Comparison of ENCODE assay signal across 23 mouse cellular contexts in the genomic region with DNA sequence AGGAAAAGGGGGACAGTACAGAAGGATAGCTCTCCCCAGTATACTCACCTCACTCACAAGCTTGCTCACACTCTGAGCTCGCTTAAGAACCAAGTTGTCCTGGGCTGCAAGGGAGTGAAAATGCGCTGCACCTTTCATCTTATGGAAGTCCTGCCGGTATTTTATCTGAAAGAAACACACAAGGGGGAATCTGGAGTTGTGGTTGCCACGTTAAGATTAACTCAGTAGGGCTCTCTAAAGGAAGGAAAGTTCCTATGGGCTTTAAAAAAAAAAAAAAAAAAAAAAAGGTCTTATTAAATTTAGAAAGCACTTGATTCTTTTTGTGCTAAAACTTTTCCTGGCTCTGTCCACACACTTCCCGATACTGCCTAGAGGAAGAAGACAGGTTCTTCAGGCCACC. TPM values are rescaled to one million over a fixed set of nuclear protein-coding genes. Genes with fewer than 3 reads are reported as not detected.
DNase-seq lines count a peak whose midpoint lies in the region; ATAC-seq and TF ChIP-seq lines count a peak whose summit lies in the region.
"Had no signal": no experiment of that assay in that cellular context is flagged by ENCODE, and none has a peak within 500 bp of the region (broad histone marks: within the 10 kb centered on the region; RNA-seq: fewer than 3 reads in every experiment).

No protein-coding gene starts in this region.

- H3K9me3 ChIP-seq in heart, embryonic 11.5 days (replicated peaks; ENCODE audit: control insufficient read depth, low read length) = no peaks in the 10 kb centered on the region
- H3K9me3 ChIP-seq in heart, embryonic 15.5 days (replicated peaks) = no peaks in the 10 kb centered on the region
- H3K9me3 ChIP-seq: embryonic facial prominence, embryonic 13.5 days; forebrain, embryonic 12.5 days; G1E; hindbrain, embryonic 12.5 days had no signal

- H3K4me2 ChIP-seq in heart, embryonic 11.5 days = no peak overlapping the region; the same call in 1 of the 2 replicates
- H3K4me2 ChIP-seq in heart, embryonic 15.5 days = peak overlapping the region; percentile 3; the same call in 1 of the 2 replicates
- H3K4me2 ChIP-seq: embryonic facial prominence, embryonic 13.5 days; forebrain, embryonic 12.5 days; hindbrain, embryonic 12.5 days had no signal

- 57% methylated on average over 5 of the region's 5 CpGs for WGBS in heart, embryonic 11.5 days (ENCODE audit: insufficient replicate concordance)
- WGBS in heart, embryonic 15.5 days = 49% methylated on average over 5 of the region's 5 CpGs

- no peaks in the 10 kb centered on the region for H3K27me3 ChIP-seq in heart, embryonic 11.5 days (ENCODE audit: control insufficient read depth, insufficient read depth, low read length)
- no peaks in the 10 kb centered on the region for H3K27me3 ChIP-seq in heart, embryonic 15.5 days
- H3K27me3 ChIP-seq: embryonic facial prominence, embryonic 13.5 days; forebrain, embryonic 12.5 days; hindbrain, embryonic 12.5 days had no signal

- no peaks in the 10 kb centered on the region for H3K36me3 ChIP-seq in heart, embryonic 11.5 days (ENCODE audit: control insufficient read depth, insufficient read depth, low read length)
- H3K36me3 ChIP-seq in heart, embryonic 15.5 days = peaks cover 25% of the 10 kb centered on the region
- H3K36me3 ChIP-seq: embryonic facial prominence, embryonic 13.5 days; forebrain, embryonic 12.5 days; G1E; hindbrain, embryonic 12.5 days had no signal

- intact Hi-C loops in gastrocnemius, adult 2 months (cut with DNase I) = no loop called here
- intact Hi-C loops in gastrocnemius, postnatal 14 days (cut with DNase I; ENCODE audit: low total_unique reads) = no loop called here
- intact Hi-C loops in heart, postnatal 25 days (cut with DNase I) = no loop called here
- intact Hi-C loops in heart, postnatal 10 days (cut with DNase I) = no loop called here

- no peak overlapping the region; the same call in 1 of the 2 replicates for H3K4me3 ChIP-seq in gastrocnemius, adult 2 months
- no peak overlapping the region for H3K4me3 ChIP-seq in heart, embryonic 11.5 days (ENCODE audit: low read depth, low read length)
- H3K4me3 ChIP-seq in heart, embryonic 15.5 days = no peak overlapping the region
- H3K4me3 ChIP-seq: embryonic facial prominence, embryonic 13.5 days; forebrain, embryonic 12.5 days; hindbrain, embryonic 12.5 days had no signal

- no peak overlapping the region for H3K9ac ChIP-seq in heart, embryonic 11.5 days (ENCODE audit: low read depth, low read length)
- H3K9ac ChIP-seq in heart, embryonic 15.5 days = no peak overlapping the region
- H3K9ac ChIP-seq: embryonic facial prominence, embryonic 13.5 days; forebrain, embryonic 12.5 days; hindbrain, embryonic 12.5 days had no signal

- TF ChIP-seq CTCF in gastrocnemius, adult 2 months (IDR thresholded peaks at IDR 0.05) = no peak

- H3K4me1 ChIP-seq in heart, embryonic 11.5 days (ENCODE audit: control insufficient read depth, insufficient read depth, low read length) = no peaks in the 10 kb centered on the region
- peaks cover 17% of the 10 kb centered on the region for H3K4me1 ChIP-seq in heart, embryonic 15.5 days (replicated peaks)
- H3K4me1 ChIP-seq: embryonic facial prominence, embryonic 13.5 days; forebrain, embryonic 12.5 days; hindbrain, embryonic 12.5 days had no signal

- H3K27ac ChIP-seq in gastrocnemius, adult 2 months = peak overlapping the region; percentile 71; the same call in 1 of the 2 replicates
- H3K27ac ChIP-seq in heart, embryonic 11.5 days (ENCODE audit: low read depth, low read length) = peak overlapping the region; percentile 88
- peak overlapping the region; percentile 74 for H3K27ac ChIP-seq in heart, embryonic 15.5 days
- H3K27ac ChIP-seq: embryonic facial prominence, embryonic 13.5 days; forebrain, embryonic 12.5 days; hindbrain, embryonic 12.5 days had no signal

- ATAC-seq in heart, embryonic 11.5 days (replicated peaks; ENCODE audit: insufficient number of reproducible peaks, low FRiP score, low TSS enrichment) = no peak
- no peak for ATAC-seq in heart, embryonic 15.5 days (replicated peaks; ENCODE audit: insufficient number of reproducible peaks, insufficient read depth, low FRiP score, low read depth)
- ATAC-seq: CD4-positive, CD25-positive, alpha-beta regulatory T cell, adult 4 months; forebrain, embryonic 16.5 days; hindbrain, embryonic 16.5 days; inflammation-experienced regulatory T-cells, adult 6 months had no signal

- no peak for DNase-seq in gastrocnemius, adult 2 months
- DNase-seq in gastrocnemius, postnatal 14 days = no peak
- DNase-seq in heart, postnatal 25 days (ENCODE audit: low spot score) = no peak
- no peak for DNase-seq in heart, postnatal 10 days
- DNase-seq in layer of hippocampus, postnatal 10 days (ENCODE audit: low spot score in 2 of 2) = no peak
- DNase-seq: adrenal gland, adult 2 months; adrenal gland, postnatal 25 days; B cell, adult 2 months; cerebellum, adult 18-20 months; cerebellum, adult 9-11 months; cerebellum, postnatal 36 days; gastrocnemius, postnatal 25 days; kidney, adult 8-10 months had no signal

RNA-seq across cellular contexts. Expression of a gene that starts 11.8 kb away (rescaled TPM):
- 100 to 1,000 TPM; 675 to 914 TPM for total RNA-seq in gastrocnemius, adult 2 months (2021)
- total RNA-seq in gastrocnemius, postnatal 14 days (2021) = 100 to 1,000 TPM; 506 to 571 TPM
- 9.2 and 12.6 TPM in 2 replicates for polyA plus RNA-seq in heart, embryonic 11.5 days (2014; fragmentation: Nextera tagmentation; extraction: Ambion mirVana)
- 100 to 1,000 TPM; 314 to 343 TPM for total RNA-seq in heart, postnatal 25 days (2021)
- 37.8 and 43.0 TPM in 2 replicates for polyA plus RNA-seq in heart, embryonic 15.5 days (2015; fragmentation: Nextera tagmentation; extraction: Ambion mirVana)
- 100 to 1,000 TPM; 290 to 325 TPM for total RNA-seq in heart, postnatal 10 days (2021)
- total RNA-seq in layer of hippocampus, postnatal 10 days (2021) = under 1 TPM; 0.18 to 0.30 TPM
- total RNA-seq: adrenal gland, adult 2 months had no signal
- polyA plus RNA-seq: adrenal gland, adult 2 months; inflammation-experienced regulatory T-cells, adult 6 months had no signal

RNA-seq across cellular contexts. Expression of a gene that starts 18.9 kb away (rescaled TPM):
- total RNA-seq in gastrocnemius, adult 2 months (2021) = 1 to 10 TPM; 2.4 to 4.9 TPM
- 1 to 10 TPM; 6.2 to 7.7 TPM for total RNA-seq in gastrocnemius, postnatal 14 days (2021)
- polyA plus RNA-seq in heart, embryonic 11.5 days (2014; fragmentation: Nextera tagmentation; extraction: Ambion mirVana) = 27.3 and 35.4 TPM in 2 replicates
- 10 to 100 TPM; 12.6 to 15.6 TPM for total RNA-seq in heart, postnatal 25 days (2021)
- 25.6 and 28.4 TPM in 2 replicates for polyA plus RNA-seq in heart, embryonic 15.5 days (2015; fragmentation: Nextera tagmentation; extraction: Ambion mirVana)
- 10 to 100 TPM; 20.7 to 23.8 TPM for total RNA-seq in heart, postnatal 10 days (2021)
- total RNA-seq in layer of hippocampus, postnatal 10 days (2021) = 1 to 10 TPM; 7.1 to 8.9 TPM

Comparison
In these comparisons a context has a peak if more than half of its experiments do, and no peak if none do; other contexts are left out.
1. RNA of a gene that starts 11.8 kb away (total RNA-seq): 675 to 914 TPM in gastrocnemius, adult 2 months, 506 to 571 TPM in gastrocnemius, postnatal 14 days, 314 to 343 TPM in heart, postnatal 25 days and 290 to 325 TPM in heart, postnatal 10 days; 0.18 to 0.30 TPM in layer of hippocampus, postnatal 10 days; every median in the first group is over 100 times any median in the second.
2. Peak in every context shown above with its lines, with median percentiles within 50 percentile points of each other: H3K27ac ChIP-seq.